Mouse (Mus musculus) embryonic fibroblast, embryonic 13.5 days (primary cell): Measurements from ENCODE around the gene Ctf1. TPM values are rescaled to one million over a fixed set of nuclear protein-coding genes. Genes with fewer than 3 reads are reported as not detected.
A peak's percentile ranks its signal among the peaks of the same experiment; 100 is the strongest.

Source experiments
- H3K27ac ChIP-seq: 2 replicates; pipeline ENCODE4 v1.5.1; 2012; ENCODE audit warnings: low read length, control low read depth, inconsistent platforms; ENCODE audit not compliant: insufficient read depth
- H3K4me1 ChIP-seq: 2 replicates; pipeline ENCODE4 v1.6.1; 2011; ENCODE audit warnings: low read length; ENCODE audit not compliant: control insufficient read depth, insufficient read depth
- H3K4me3 ChIP-seq: 2 replicates; pipeline ENCODE4 v1.5.1; 2011; ENCODE audit warnings: mild to moderate bottlenecking, control low read depth, low read length; ENCODE audit not compliant: insufficient read depth
- CTCF ChIP-seq: IDR thresholded peaks from 2 replicates; pipeline ENCODE4 v1.5.1; 2011; ENCODE audit warnings: mild to moderate bottlenecking, control low read depth, low read length, moderate library complexity, borderline replicate concordance; ENCODE audit not compliant: insufficient read depth
- POLR2A ChIP-seq: IDR thresholded peaks from 2 replicates; pipeline ENCODE4 v1.6.1; 2011; ENCODE audit warnings: low read depth, mild to moderate bottlenecking, control low read depth, low read length, moderate library complexity
- polyA plus RNA-seq: library from polyadenylated mRNA; stranded (reverse); fragments of >200 nt; gene quantifications from 2 replicates; pipeline ENCODE4 v1.2.4, GENCODE M21; 2011; ENCODE audit warnings: low read depth; ENCODE audit not compliant: missing spikeins, insufficient read length

Gene Ctf1
- polyA plus RNA-seq, 1 experiment: 27.8 TPM

DNA sequence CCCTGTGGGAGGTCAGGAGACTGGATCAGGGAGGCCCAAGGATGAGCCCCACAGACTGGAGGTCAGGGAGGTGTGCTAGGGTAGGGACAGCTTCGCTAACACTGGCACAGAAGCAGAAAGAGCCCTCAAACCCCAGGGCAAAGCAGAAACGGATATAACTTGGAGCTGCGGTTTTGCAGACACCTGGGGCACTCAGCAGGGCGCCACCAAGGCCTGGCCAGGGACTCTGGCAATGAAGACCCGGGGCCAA, 4.7 kb upstream of the Ctf1 start:
- Histone ChIP-seq H3K4me1 (peaks cover 4% of the 10 kb centered on the region; the same call in 1 of the 2 replicates), H3K27ac (peak overlapping the region; percentile 89), H3K4me3 (peak overlapping the region; percentile 43)
- TF ChIP-seq CTCF (no peak), POLR2A (no peak; the same call in 1 of the 2 replicates)

DNA sequence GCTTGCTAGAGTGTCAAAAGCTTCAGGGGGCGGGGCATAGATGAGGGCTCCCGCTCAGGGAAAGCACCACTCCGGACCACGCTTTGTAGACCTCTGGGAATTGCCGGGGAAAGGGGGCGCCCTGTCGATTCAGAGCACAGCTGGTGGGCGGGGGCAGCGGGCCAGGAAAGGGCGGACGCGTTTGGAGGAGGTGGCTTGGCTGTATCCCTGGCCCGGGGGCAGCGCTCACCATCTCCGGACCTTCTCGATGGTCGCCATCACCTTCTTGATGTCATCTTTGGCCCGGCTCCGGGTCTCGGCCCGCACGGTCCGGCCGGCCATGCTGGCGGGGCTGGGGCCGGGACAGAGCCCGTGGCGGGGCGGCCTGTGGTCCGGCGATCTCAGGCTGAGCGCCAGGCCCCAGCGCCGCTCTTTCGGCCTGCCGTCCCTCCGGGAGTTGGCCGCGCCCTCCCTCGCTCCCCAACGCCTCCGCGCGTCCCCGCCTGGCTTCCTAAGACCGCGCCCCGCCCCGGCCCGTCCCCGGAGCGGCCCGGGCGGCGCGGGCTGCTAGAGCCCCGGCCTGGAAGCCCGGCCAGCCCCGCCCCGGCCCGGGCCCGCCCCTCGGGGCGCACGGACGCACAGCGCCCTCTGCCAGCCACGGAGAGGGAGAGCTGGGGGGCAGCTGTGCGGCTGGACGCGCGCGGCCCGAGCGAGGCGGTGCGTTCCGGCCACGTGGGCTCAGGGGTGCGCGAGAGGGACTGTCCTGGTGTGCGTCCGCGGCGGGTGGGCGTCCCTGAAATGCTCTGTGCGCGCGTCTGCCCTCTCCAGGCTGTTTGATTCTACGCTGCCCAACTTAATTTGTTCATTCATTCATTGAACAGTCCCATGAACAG, 4.1 kb upstream of the Ctf1 start, which contains the start of gene Bcl7c:
Bcl7c (minus strand) TSS at position 727 of the 872 bp plus-strand sequence.
- TF ChIP-seq CTCF (peak; percentile 60), POLR2A (peak; percentile 57)

DNA sequence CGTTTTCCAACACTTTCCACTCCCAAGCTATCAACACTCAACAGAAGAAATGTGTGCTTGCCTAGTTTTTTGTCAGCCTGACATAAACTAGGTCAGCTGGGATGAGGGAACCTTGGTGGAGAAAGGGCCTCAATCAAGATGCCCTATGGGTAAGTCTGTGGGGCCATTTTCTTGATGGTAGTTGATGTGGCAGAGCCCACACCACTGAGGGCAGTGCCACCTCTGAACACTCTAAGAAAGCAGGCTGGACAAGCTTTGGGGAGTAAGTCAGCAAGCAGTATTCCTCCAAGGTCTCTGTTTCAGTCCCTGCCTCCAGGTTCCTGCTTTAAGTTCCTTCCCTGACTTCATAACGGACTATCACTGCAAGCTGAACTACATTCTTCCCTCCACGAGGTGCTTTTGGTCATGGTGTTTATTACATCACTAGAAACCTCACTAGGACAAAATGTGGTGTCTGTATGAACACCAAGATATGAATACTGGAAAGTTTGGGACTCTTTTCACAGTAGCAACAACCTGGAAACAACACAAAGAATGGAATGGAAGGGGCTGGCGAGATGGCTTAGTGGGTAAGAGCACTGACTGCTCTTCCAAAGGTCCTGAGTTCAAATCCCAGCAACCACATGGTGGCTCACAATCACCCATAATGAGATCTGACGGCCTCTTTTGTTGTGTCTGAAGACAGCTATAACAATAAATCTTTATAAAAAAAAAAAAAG, 3.1 kb upstream of the Ctf1 start:
- Histone ChIP-seq H3K4me3 (peak overlapping the region; percentile 35; the same call in 1 of the 2 replicates), H3K4me1 (peaks cover 4% of the 10 kb centered on the region; the same call in 1 of the 2 replicates), H3K27ac (no peak overlapping the region)
- TF ChIP-seq POLR2A (no peak), CTCF (no peak)

More for the DNA sequence above, 4.1 kb upstream of the Ctf1 start, which contains the start of gene Bcl7c:
- H3K4me3 ChIP-seq: peak within 1 kb of the TSS; percentile 43
- H3K4me1 ChIP-seq: peaks cover 4% of the 10 kb centered on the region; the same call in 1 of the 2 replicates
- peak within 1 kb of the TSS; percentile 89 for H3K27ac ChIP-seq

DNA sequence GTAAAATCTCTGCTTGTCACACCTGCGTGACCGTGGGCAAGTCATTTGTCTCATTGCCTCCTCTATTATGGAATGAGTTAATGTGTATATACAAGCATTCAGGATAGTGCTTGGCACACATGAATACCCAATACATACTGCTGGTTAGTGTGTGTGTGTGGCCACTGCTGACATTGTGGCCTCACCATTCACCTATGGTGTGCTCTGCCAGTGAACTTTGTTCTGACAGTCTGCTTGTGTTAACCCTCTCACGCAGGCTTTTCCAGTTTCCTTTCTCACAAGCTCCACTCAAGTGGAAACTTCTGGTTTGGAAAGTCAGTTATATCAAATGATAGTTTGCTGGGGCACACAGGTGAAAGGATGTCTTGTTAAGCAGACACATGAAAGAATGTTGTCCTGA, 1.5 kb upstream of the Ctf1 start:
- TF ChIP-seq CTCF: no peak
- no peak for TF ChIP-seq POLR2A
- Histone ChIP-seq H3K4me1 (peaks cover 4% of the 10 kb centered on the region; the same call in 1 of the 2 replicates), H3K4me3 (no peak overlapping the region), H3K27ac (no peak overlapping the region)

DNA sequence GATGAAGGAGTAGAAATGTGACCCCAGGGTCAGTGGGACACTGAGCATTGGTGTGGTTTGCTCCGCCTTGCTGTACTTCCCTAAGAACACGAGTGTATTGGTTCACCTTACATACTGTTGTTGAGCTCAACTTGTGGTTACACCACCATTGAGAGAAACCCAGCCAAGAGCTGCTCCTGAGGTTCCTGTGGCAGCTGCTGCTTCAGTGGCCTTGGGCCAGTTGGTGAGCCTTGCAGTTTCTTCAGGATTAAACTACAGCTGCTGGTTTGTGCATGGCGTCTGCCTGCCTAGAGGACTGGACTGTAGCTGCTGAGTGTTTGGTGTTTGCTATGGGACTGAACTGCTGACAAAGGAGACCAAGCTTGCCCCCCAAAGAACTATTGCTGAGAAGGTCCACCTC, 1.1 kb upstream of the Ctf1 start:
- Histone ChIP-seq H3K27ac (no peak overlapping the region), H3K4me3 (no peak overlapping the region), H3K4me1 (peaks cover 4% of the 10 kb centered on the region; the same call in 1 of the 2 replicates)
- TF ChIP-seq CTCF (no peak), POLR2A (no peak)

DNA sequence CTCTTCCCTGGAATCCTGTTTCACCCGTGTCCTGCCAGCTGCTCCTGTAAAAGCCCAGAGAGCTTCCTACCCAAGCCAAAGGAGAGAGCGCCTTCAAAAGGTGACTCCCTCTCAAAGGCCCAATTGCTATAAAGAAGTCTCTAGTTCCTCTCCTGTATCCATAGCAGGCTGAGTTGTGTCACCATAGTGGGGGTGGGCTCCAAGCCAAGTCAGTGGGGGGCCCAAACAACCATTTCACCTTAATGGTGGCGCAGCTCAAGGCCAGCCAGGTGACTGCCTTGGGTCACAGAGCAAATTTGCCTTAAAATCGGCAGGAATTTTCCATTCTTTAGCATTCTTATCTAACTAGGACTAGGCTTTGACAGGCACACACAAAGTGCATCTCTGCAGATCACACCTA, 2.3 kb downstream of the Ctf1 start:
- TF ChIP-seq CTCF: no peak
- TF ChIP-seq POLR2A: no peak
- no peak overlapping the region for H3K27ac ChIP-seq
- no peak overlapping the region for H3K4me3 ChIP-seq
- H3K4me1 ChIP-seq: peaks cover 2% of the 10 kb centered on the region; the same call in 1 of the 2 replicates

DNA sequence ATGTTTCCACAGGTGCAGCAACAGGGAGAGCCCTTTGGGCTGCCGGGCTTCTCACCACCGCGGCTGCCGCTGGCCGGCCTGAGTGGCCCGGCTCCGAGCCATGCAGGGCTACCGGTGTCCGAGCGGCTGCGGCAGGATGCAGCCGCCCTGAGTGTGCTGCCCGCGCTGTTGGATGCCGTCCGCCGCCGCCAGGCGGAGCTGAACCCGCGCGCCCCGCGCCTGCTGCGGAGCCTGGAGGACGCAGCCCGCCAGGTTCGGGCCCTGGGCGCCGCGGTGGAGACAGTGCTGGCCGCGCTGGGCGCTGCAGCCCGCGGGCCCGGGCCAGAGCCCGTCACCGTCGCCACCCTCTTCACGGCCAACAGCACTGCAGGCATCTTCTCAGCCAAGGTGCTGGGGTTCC, 4.5 kb downstream of the Ctf1 start:
- Histone ChIP-seq H3K27ac (no peak overlapping the region), H3K4me1 (peaks cover 2% of the 10 kb centered on the region; the same call in 1 of the 2 replicates), H3K4me3 (no peak overlapping the region)
- TF ChIP-seq CTCF (peak; percentile 46; the same call in 1 of the 2 replicates), POLR2A (no peak)

DNA sequence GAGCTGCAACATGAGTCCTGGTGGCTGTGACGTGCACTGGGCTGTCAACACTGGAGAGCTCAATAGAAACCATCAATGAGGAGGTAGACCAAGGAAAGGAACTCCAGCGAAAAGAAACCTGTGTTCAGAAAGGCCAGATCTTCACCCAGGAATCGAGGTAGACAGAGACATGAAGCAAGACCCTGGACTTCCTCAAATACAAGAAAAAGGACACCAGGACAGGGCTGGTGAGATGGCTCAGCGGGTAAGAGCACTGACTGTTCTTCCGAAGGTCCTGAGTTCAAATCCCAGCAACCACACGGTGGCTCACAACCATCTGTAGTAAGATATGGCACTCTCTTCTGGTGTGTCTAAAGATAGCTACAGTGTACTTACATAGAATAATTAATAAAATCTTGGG, 5.8 kb downstream of the Ctf1 start:
- H3K4me1 ChIP-seq: no peaks in the 10 kb centered on the region
- no peak overlapping the region for H3K27ac ChIP-seq
- no peak overlapping the region for H3K4me3 ChIP-seq
- TF ChIP-seq CTCF (no peak), POLR2A (no peak)

DNA sequence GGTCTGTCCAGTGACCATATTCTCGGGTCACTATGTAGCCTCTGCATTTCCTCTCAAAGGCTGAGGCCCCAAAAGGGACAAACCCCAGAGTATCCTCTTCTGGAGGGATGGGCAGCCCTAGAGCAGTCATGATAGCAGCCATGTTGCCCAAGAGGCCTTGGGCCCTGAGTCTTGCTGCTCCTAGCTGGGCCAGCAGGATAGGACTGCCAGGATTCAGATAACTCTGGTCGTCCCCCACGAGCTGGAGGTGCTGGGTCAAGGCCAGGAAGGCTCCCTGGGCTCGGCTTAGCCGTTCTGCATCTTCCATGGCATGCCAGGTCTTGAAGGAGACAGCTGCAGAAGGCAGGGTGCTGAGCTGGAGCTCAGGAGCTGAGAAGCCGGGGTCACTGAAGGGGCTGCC, 6.7 kb downstream of the Ctf1 start:
- H3K4me3 ChIP-seq: no peak overlapping the region
- TF ChIP-seq CTCF: no peak

DNA sequence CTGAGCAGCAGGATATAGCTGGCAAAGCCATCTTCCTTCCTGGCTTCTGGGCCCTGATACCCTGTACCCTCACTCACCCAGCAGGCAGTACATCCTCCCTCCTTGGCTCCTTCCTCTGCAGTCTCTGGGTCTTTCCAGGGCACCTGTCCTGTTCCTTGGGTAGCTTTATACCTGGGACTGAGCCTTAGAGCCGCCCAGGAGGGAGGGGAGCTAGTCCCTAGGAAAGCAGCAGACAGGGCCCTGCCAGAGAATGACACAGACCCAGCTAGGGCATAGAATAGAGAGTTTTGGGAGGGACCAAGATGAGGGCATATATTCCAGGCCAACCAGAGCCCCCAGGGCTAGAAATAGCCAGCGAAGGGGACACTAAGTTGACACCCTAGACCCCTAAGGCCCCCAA, 13.0 kb downstream of the Ctf1 start:
- H3K27ac ChIP-seq: no peak overlapping the region
- no peaks in the 10 kb centered on the region; the same call in 1 of the 2 replicates for H3K4me1 ChIP-seq
- H3K4me3 ChIP-seq: no peak overlapping the region
- TF ChIP-seq POLR2A (no peak), CTCF (no peak)

More for the DNA sequence above, 6.7 kb downstream of the Ctf1 start:
- Histone ChIP-seq H3K4me1 (no peaks in the 10 kb centered on the region), H3K27ac (no peak overlapping the region)
